Mouse (Mus musculus) c-Kit-positive CD71-negative TER-119-negative erythroid progenitor cells, embryonic 14.5 days (primary cell): Measurements from ENCODE around the gene Prl2c1.
"Not testable (repeated sequence)": the region's sequence is repeated elsewhere in the genome, so short reads cannot be mapped to it uniquely, and the experiment has no call there.

Source experiments
- DNase-seq: peaks from one replicate; pipeline ENCODE4 v3.0.0-alpha.2; 2013; ENCODE audit warnings: low read depth

Gene Prl2c1

DNA sequence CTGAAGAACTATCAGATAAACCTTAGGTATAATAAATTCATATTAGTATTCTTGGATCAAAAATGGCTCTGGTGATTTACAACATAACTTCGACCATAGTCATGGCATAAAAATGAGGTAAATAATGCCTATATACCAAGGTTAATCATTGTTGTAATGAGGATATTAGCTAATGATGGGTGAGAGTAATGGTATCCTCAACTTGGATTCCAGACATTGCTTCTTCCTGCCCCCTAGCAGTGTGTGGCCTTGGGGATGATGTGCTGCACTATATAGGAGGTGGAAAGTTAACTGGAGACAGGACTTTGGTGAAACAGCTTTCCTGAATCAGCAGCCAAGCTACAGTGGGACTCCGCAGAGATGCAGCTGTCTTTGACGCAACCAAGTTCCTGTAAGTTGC lies at the start of gene Prl2c1:
Gene Prl2c1 (plus strand): TSS at position 301 of the 400 bp plus-strand sequence.
- DNase-seq: no peak

DNA sequence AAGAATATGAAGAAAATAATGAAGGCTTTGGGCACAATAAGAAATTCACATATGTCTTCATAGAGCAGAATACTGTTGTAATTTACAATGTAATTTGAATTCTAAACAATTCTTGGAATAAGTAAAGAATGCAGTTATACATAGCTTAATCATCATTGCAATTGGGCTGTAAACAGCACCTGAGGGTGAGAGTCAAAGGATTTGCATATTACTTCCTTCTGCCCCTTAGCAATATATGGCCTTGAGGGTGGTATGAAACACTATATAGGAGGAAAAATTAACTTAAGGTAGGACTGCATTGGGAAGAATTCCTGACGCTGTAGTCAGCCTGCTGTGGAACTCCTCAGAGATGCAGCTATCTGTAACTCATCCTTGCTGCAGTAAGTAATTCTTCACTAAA lies 47.8 kb upstream of the Prl2c1 start, which contains the start of gene Prl2a1:
Gene Prl2a1 (plus strand): TSS at position 301 of the 400 bp plus-strand sequence.
- no peak for DNase-seq

- DNase-seq: no peak
These were observed 46.4 kb upstream of the Prl2c1 start for GRCm38 (mm10) chr13:27802765-27803164.

GRCm38 (mm10) chr13:27904236-27904635 lies 55.1 kb downstream of the Prl2c1 start:
- not testable (repeated sequence) for DNase-seq
